Mouse (Mus musculus): ENCODE measurements around the gene BC051665. TPM values are rescaled to one million over a fixed set of nuclear protein-coding genes. Genes with fewer than 3 reads are reported as not detected.
A peak's percentile ranks its signal among the peaks of the same experiment; 100 is the strongest.

BC051665 gene
- polyA plus RNA-seq, 1 experiment from 2014 or later = not detected

GRCm38 (mm10) chr13:60759136-60759535 is 27.0 kb downstream of the BC051665 start:
- Histone ChIP-seq H3K9me3 (no peaks in the 10 kb centered on the region), H3K27me3 (no peaks in the 10 kb centered on the region), H3K4me2 (replicated peaks) (no peak overlapping the region), H3K27ac (replicated peaks) (no peak overlapping the region), H3K9ac (replicated peaks) (no peak overlapping the region), H3K4me3 (no peak overlapping the region), H3K4me1 (no peaks in the 10 kb centered on the region), H3K36me3 (peaks cover 86% of the 10 kb centered on the region)
- WGBS = 35% methylated on average over 6 of the region's 6 CpGs
- ATAC-seq (replicated peaks) = no peak

DNA sequence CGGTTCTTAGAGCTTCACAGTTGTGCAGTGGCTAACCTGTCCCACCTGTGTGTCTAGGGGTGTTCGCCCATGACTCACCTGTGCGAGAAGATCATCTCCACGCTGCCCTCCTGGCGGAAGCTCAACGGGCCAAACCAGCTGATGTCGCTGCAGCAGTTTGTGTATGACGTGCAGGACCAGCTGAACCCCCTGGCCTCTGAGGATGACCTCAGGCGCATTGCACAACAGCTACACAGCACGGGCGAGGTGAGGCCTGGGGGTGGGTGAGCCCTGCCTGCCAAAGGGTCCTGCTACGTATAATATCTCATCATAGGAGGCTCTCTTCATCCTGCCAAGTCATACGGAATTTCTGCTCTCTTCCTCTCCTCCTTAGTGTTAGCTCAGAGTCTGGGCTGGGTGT is 28.9 kb downstream of the BC051665 start:
- H3K36me3 ChIP-seq = peaks cover 90% of the 10 kb centered on the region
- ATAC-seq (replicated peaks) = no peak
- 91% methylated on average over 13 of the region's 13 CpGs for WGBS
- no peak overlapping the region for H3K4me3 ChIP-seq
- no peaks in the 10 kb centered on the region for H3K27me3 ChIP-seq
- H3K9ac ChIP-seq (replicated peaks) = no peak overlapping the region
- H3K4me2 ChIP-seq (replicated peaks) = no peak overlapping the region
- H3K4me1 ChIP-seq = no peaks in the 10 kb centered on the region
- no peaks in the 10 kb centered on the region for H3K9me3 ChIP-seq
- H3K27ac ChIP-seq (replicated peaks) = no peak overlapping the region

DNA sequence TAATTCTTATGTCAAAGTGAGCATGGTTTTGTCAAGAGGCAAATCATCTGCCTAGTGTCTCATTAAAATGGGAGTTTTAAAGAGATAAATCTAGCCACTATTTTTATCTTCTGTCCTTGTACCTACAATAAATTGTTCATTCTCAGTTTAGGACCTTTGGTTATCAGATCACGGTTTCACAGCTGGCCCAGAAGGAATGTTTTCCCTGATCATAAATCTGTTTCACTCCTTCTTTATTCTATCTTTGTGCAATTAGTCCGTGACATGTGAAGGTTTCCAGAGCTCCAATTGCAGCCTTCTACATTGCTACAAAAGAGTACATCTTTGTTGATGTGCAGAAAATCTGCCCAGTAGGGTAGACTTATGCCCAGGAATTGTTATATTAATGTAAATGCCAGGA is 30.9 kb downstream of the BC051665 start:
- Histone ChIP-seq H3K9ac (replicated peaks) (no peak overlapping the region), H3K4me3 (no peak overlapping the region), H3K4me1 (no peaks in the 10 kb centered on the region), H3K36me3 (peaks cover 91% of the 10 kb centered on the region), H3K4me2 (replicated peaks) (no peak overlapping the region), H3K27ac (replicated peaks) (no peak overlapping the region), H3K27me3 (no peaks in the 10 kb centered on the region), H3K9me3 (no peaks in the 10 kb centered on the region)
- ATAC-seq (replicated peaks) = no peak
- whole genome bisulfite sequencing = 88% methylated on average over 2 of the region's 2 CpGs

DNA sequence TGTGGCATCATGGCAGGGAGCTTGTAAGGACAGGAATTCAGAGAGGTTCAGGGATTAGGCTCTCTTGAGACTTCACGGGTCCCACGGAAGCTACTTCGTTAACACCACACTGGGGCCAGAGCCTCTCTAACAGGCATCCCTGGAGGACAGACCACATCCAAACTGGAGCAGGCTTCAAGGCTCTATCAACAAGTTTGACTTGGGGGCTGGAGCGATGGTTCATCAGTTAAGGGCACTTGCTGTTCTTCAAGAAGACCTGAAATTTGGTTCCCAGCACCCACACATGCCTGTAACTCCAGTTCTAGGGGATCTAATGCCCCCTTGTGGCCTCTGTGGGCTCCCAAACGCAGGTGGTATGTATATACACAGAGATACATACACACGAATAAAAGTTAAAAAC is 32.9 kb downstream of the BC051665 start:
- Histone ChIP-seq H3K27me3 (no peaks in the 10 kb centered on the region), H3K9ac (replicated peaks) (no peak overlapping the region), H3K9me3 (no peaks in the 10 kb centered on the region), H3K4me2 (replicated peaks) (no peak overlapping the region), H3K4me3 (no peak overlapping the region), H3K36me3 (peaks cover 92% of the 10 kb centered on the region), H3K27ac (replicated peaks) (no peak overlapping the region), H3K4me1 (no peaks in the 10 kb centered on the region)
- ATAC-seq (replicated peaks) = no peak
- WGBS = 96% methylated on average over 6 of the region's 6 CpGs

DNA sequence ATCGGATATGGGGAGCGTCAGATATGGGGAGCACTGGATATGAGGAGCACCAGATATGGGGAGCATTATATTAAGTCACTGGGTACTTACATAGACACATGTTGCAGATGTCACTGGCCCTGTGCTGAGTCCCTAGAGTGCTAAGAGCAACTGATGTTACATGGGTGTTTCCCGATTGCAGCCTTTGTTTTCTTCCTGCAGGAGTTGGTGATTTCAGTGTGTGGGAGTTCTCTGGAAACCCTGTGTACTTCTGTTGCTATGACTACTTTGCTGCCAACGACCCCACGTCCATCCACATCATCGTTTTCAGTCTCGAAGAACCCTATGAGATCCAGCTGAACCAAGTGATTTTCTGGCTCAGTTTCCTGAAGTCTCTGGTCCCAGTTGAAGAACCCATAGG is 35.2 kb downstream of the BC051665 start:
- no peak overlapping the region for H3K4me3 ChIP-seq
- H3K4me1 ChIP-seq = no peaks in the 10 kb centered on the region
- H3K9me3 ChIP-seq = no peaks in the 10 kb centered on the region
- 95% methylated on average over 7 of the region's 7 CpGs for WGBS
- no peak for ATAC-seq (replicated peaks)
- H3K36me3 ChIP-seq = peaks cover 78% of the 10 kb centered on the region
- no peak overlapping the region for H3K4me2 ChIP-seq (replicated peaks)
- no peak overlapping the region for H3K9ac ChIP-seq (replicated peaks)
- H3K27ac ChIP-seq (replicated peaks) = no peak overlapping the region
- H3K27me3 ChIP-seq = no peaks in the 10 kb centered on the region

DNA sequence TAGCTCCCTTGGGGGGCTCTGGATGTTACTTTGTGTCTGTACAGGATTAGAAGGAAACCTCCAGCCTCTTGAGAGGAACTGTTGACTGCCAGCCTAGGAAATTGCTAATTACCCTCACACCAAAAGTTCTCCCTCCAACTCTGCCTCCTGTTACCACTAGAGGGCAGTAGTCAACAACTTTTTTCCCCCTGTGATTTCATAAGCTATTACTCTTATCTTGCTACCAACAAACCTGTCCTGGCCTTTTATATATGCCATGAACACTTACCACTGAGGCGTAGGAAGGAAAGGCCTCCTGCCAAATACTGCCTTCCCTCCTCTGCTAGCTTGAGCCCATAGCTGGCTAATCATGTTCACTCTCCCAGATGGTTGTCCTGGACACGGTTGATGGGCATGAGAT is 37.6 kb downstream of the BC051665 start:
- Histone ChIP-seq H3K4me2 (replicated peaks) (no peak overlapping the region), H3K4me1 (peaks cover 5% of the 10 kb centered on the region), H3K9me3 (no peaks in the 10 kb centered on the region), H3K27me3 (no peaks in the 10 kb centered on the region), H3K36me3 (peaks cover 60% of the 10 kb centered on the region), H3K4me3 (no peak overlapping the region), H3K27ac (replicated peaks) (no peak overlapping the region), H3K9ac (replicated peaks) (no peak overlapping the region)
- ATAC-seq (replicated peaks) = no peak
- WGBS = 94% methylated on average over 2 of the region's 2 CpGs

DNA sequence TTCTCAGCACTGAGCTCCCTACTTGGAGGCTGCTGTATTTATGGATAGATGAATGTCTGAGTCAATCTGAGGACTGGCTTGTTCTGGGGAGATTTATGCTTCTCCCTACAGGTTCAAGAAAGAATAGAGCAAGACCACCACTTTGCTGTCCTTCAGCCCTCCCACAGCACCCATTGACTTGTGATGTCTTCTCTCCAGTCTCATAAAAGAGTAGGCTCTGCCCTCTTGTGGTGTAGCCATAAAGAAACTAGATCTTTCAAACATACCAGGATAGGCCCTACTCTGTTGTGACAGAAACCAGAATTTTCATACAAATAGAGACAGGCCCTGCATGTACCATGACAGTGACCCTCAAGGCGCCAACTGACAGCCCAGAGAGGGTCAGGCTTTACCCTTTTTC is 39.0 kb downstream of the BC051665 start:
- Histone ChIP-seq H3K27me3 (no peaks in the 10 kb centered on the region), H3K27ac (replicated peaks) (no peak overlapping the region), H3K4me2 (replicated peaks) (no peak overlapping the region), H3K9me3 (no peaks in the 10 kb centered on the region), H3K4me3 (no peak overlapping the region), H3K4me1 (peaks cover 13% of the 10 kb centered on the region), H3K9ac (replicated peaks) (no peak overlapping the region), H3K36me3 (peaks cover 46% of the 10 kb centered on the region)
- ATAC-seq (replicated peaks) = no peak
- WGBS = 90% methylated on average over 1 of the region's 1 CpGs

DNA sequence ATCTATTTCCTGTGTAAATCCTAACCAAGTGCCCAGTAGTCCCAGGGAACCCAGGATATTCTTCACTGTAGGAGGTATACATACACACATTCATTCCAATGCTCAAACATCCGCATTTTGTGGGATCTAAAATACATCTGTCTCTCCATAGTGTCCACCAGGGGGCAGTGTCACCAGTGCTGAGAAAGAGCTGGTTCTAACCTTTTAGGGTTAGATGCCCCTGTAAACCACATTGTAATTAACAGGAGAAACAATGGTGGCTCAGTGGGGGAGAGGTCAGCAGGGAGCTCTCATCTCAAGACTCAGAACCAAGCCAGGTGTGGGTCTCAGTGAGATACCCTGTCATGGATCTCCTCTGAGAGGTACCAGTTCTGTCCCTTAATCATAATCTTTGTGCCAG is 39.9 kb downstream of the BC051665 start:
- Histone ChIP-seq H3K4me1 (peaks cover 13% of the 10 kb centered on the region), H3K4me3 (no peak overlapping the region), H3K36me3 (peaks cover 44% of the 10 kb centered on the region), H3K4me2 (replicated peaks) (no peak overlapping the region), H3K9me3 (no peaks in the 10 kb centered on the region), H3K9ac (replicated peaks) (no peak overlapping the region), H3K27me3 (no peaks in the 10 kb centered on the region), H3K27ac (replicated peaks) (no peak overlapping the region)
- WGBS = 35% methylated on average over 1 of the region's 1 CpGs
- no peak for ATAC-seq (replicated peaks)

DNA sequence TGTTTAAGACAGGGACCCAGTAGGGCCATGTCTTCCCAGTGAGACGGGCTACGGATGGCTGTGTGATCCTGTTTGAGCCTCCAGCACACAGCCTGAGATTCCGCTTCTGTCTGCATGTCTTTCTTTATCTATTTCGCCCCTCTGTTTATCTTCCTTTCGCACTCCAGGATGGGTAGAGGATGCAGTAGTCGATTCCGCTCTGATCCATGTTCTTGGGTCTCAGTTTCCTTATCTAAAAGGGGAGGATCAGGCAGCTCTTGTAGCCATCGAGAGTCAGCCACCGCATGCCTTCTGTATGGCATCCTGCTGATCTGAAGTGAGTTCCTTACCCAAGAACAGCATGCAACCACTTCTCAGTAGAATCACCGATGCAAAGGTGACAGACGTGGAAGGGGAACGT is 40.8 kb downstream of the BC051665 start:
- peaks cover 13% of the 10 kb centered on the region for H3K4me1 ChIP-seq
- H3K9ac ChIP-seq (replicated peaks) = no peak overlapping the region
- H3K4me3 ChIP-seq = no peak overlapping the region
- no peaks in the 10 kb centered on the region for H3K9me3 ChIP-seq
- WGBS = 92% methylated on average over 12 of the region's 12 CpGs
- no peak for ATAC-seq (replicated peaks)
- H3K36me3 ChIP-seq = peaks cover 42% of the 10 kb centered on the region
- H3K27me3 ChIP-seq = no peaks in the 10 kb centered on the region
- no peak overlapping the region for H3K27ac ChIP-seq (replicated peaks)
- no peak overlapping the region for H3K4me2 ChIP-seq (replicated peaks)

DNA sequence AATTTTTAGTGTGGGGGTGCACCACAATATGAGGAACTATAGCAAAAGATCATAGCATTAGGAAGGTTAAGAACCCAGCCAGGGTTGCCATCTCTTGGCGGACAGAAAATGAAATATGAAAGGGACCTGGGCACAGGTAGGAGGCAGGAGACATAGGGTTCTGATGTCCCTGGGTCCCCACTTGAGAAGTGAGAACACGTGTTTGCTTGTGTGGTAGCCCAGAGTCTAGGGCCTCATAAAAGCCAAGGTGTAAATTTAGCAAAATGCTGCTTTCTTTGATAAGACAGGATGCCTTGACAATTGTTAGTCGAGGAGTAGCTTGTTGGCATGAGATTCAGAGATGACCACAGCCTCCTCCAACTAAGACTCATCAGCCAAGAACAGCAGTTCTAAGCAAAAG is 41.4 kb downstream of the BC051665 start:
- ATAC-seq (replicated peaks) = no peak
- Histone ChIP-seq H3K4me1 (peaks cover 13% of the 10 kb centered on the region), H3K4me3 (no peak overlapping the region), H3K36me3 (peaks cover 42% of the 10 kb centered on the region), H3K9me3 (no peaks in the 10 kb centered on the region), H3K4me2 (replicated peaks) (no peak overlapping the region), H3K27ac (replicated peaks) (no peak overlapping the region), H3K27me3 (no peaks in the 10 kb centered on the region), H3K9ac (replicated peaks) (no peak overlapping the region)
- WGBS = 96% methylated on average over 3 of the region's 3 CpGs

DNA sequence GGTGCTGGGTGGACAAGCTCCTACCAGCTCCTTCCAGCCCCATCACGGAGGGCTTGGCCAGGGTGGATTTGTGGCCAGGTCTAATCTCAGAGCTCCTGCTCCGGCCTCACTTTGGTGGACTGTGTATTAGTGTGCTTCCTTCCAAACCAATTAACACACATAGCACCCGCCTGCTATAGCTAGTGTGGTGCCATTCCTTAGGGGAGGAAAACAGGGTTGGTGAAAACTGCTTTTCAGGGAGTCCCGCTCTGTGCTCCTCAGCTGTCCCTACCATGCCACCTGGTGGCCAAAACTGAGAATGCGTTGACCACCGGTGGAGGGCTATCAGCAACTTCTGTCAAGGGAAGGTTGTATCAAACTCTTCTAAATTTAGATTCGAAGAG is 42.1 kb downstream of the BC051665 start:
- ATAC-seq (replicated peaks) = peak; percentile 80
- no peak overlapping the region for H3K4me2 ChIP-seq (replicated peaks)
- H3K27ac ChIP-seq (replicated peaks) = no peak overlapping the region
- no peak overlapping the region for H3K9ac ChIP-seq (replicated peaks)
- 31% methylated on average over 7 of the region's 7 CpGs for WGBS
- H3K4me3 ChIP-seq = no peak overlapping the region
- peaks cover 42% of the 10 kb centered on the region for H3K36me3 ChIP-seq
- H3K27me3 ChIP-seq = no peaks in the 10 kb centered on the region
- no peaks in the 10 kb centered on the region for H3K9me3 ChIP-seq
- H3K4me1 ChIP-seq = peaks cover 13% of the 10 kb centered on the region

DNA sequence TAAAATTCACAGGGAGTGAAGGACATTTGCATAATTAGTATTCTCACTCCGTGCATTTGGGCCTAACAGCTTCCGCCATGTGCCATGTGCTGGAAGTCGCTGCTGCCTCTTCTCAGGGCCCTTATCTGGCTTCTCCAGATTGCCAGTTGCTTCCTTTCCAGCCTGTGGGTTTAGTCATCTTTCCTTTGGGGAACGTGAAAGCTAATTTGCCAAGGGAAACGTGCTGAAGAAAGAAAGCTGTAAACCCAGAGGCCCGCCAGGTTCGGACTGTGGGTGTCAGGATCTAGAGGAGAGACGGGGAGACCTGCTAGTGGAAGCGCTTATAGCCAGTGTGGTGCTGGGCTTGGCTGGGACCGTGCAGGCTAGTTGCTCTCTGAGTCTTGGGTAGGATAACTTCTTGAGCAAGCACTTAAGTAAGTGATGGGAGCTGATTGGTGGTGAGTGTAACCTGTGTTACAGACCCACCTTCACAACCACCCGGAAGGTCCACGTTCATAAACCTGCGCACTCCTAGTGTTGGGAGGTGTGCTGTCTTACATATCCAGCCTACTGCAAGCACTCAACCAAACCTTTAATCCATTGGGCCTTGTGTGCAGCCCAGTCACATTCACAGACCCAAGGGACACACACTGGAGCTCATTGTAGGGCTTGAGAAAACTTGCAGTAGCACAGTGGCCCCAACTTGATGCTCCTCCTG is 42.6 kb downstream of the BC051665 start:
- Histone ChIP-seq H3K4me2 (replicated peaks) (no peak overlapping the region), H3K36me3 (peaks cover 37% of the 10 kb centered on the region), H3K4me1 (peaks cover 13% of the 10 kb centered on the region), H3K4me3 (no peak overlapping the region), H3K27ac (replicated peaks) (peak overlapping the region; percentile 46), H3K9ac (replicated peaks) (no peak overlapping the region), H3K9me3 (no peaks in the 10 kb centered on the region), H3K27me3 (no peaks in the 10 kb centered on the region)
- ATAC-seq (replicated peaks) = peak; percentile 28
- 56% methylated on average over 13 of the region's 13 CpGs for WGBS

DNA sequence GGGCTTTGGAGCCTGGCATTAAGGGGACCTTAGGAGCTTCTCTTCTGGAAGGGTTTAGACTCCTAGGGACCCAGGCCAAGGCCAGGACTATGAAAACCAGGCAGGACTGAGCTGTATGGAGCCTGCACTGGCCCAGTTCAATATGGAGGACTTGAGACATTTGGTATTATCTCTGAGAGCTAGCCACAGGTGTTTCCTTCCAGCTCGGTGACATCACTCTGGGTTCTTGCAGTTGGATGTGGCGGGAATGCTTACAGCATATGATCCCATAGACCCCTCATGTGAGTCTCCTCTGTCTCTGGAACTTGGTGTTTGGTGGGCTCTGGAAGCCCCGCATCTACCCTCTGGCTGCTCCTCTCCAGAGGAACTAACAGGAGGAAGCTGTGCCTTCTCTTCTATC is 43.6 kb downstream of the BC051665 start:
- no peak overlapping the region for H3K4me2 ChIP-seq (replicated peaks)
- WGBS = 94% methylated on average over 3 of the region's 3 CpGs
- H3K9ac ChIP-seq (replicated peaks) = no peak overlapping the region
- peaks cover 29% of the 10 kb centered on the region for H3K36me3 ChIP-seq
- no peak overlapping the region; the same call in 1 of the 2 replicates for H3K27ac ChIP-seq (replicated peaks)
- H3K27me3 ChIP-seq = no peaks in the 10 kb centered on the region
- no peaks in the 10 kb centered on the region for H3K9me3 ChIP-seq
- peaks cover 16% of the 10 kb centered on the region for H3K4me1 ChIP-seq
- H3K4me3 ChIP-seq = no peak overlapping the region
- no peak for ATAC-seq (replicated peaks)

Data from forebrain, embryonic 15.5 days (tissue).